Mouse (Mus musculus): ENCODE measurements around the gene Sec14l1.

- no peak for TF ChIP-seq GATA1 (IDR thresholded peaks at IDR 0.05; ENCODE audit: borderline replicate concordance, low read length)
- no peak for TF ChIP-seq FLI1 (IDR thresholded peaks at IDR 0.05; ENCODE audit: low read length)
Observed at GRCm38 (mm10) chr11:117094646-117095045, 20.3 kb upstream of the Sec14l1 start.
